Mouse (Mus musculus) intestine, embryonic 16.5 days (tissue): ENCODE measurements around the gene Macrod1. TPM values are rescaled to one million over a fixed set of nuclear protein-coding genes. Genes with fewer than 3 reads are reported as not detected.

Source experiments
- ATAC-seq: fragments of 200-750 bp; cut with Nextera tagmentation; 2 replicates; pipeline ENCODE4 v1.8.0; 2017; ENCODE audit warnings: moderate TSS enrichment, moderate library complexity
- H3K27ac ChIP-seq: fragments of 300-500 bp; sonication (generic); 2 replicates; pipeline ENCODE4 v1.5.1; 2014; ENCODE audit warnings: mild to moderate bottlenecking, low read length
- H3K27me3 ChIP-seq: fragments of 300-500 bp; sonication (generic); replicated peaks from 2 replicates; pipeline ENCODE4 v1.6.1; 2014; ENCODE audit warnings: low read length, control low read depth, mixed read lengths; ENCODE audit not compliant: control insufficient read depth, insufficient read depth
- H3K36me3 ChIP-seq: fragments of 300-500 bp; sonication (generic); 2 replicates; pipeline ENCODE4 v1.6.1; 2014; ENCODE audit warnings: low read length, control low read depth; ENCODE audit not compliant: control insufficient read depth, insufficient read depth
- H3K4me1 ChIP-seq: fragments of 300-500 bp; sonication (generic); 2 replicates; pipeline ENCODE4 v1.6.1; 2014; ENCODE audit warnings: low read length, control low read depth, mixed read lengths; ENCODE audit not compliant: control insufficient read depth, insufficient read depth
- H3K4me2 ChIP-seq: fragments of 300-500 bp; sonication (generic); 2 replicates; pipeline ENCODE4 v1.6.1; 2014; ENCODE audit warnings: low read depth, low read length, control low read depth
- H3K4me3 ChIP-seq: fragments of 300-500 bp; sonication (generic); 2 replicates; pipeline ENCODE4 v1.5.1; 2014; ENCODE audit warnings: mild to moderate bottlenecking, low read length
- H3K9ac ChIP-seq: fragments of 300-500 bp; sonication (generic); 2 replicates; pipeline ENCODE4 v1.6.1; 2014; ENCODE audit warnings: low read depth, low read length
- H3K9me3 ChIP-seq: fragments of 300-500 bp; sonication (generic); 2 replicates; pipeline ENCODE4 v1.6.1; 2016; ENCODE audit warnings: low read length, control low read depth; ENCODE audit not compliant: control insufficient read depth
- WGBS: fragments of 180-500 bp; shearing (Covaris S2); extraction: QIAGEN DNeasy Blood & Tissue Kit; methylation state at CpG from one replicate; pipeline ENCODE4 v1.1.7; 2014; 5-methylcytosine and 5-hydroxymethylcytosine counted together
- polyA plus RNA-seq: library from polyadenylated mRNA; unstranded; fragments of >200 nt; fragmentation: Nextera tagmentation; extraction: Ambion mirVana; gene quantifications from 2 replicates; pipeline ENCODE4 v1.2.1, GENCODE M21; 2015

Gene Macrod1
- polyA plus RNA-seq, 1 experiment from 2014 or later = 11.6 TPM

DNA sequence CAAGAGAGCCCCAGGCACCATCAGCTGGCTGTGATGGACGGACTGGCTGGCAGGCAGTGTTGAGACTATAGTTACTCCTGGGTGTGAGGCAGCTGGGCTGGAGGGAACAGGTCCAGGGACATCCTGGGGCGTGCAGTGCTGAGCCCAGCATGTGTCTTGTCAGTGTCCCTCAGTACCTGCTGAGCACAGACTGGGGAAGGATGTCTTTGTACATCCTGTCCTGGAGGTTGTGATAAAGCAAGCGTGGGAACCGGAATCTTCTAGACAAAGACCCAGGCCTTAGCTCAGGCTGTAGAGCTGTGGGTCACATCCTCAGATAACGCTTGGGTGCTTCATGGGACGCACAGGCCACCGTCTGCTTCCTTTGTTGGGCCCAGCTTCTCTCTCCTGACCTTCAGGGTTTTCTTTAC lies 33.2 kb downstream of the Macrod1 start:
- Histone ChIP-seq H3K27ac (no peak overlapping the region), H3K9ac (no peak overlapping the region), H3K4me3 (no peak overlapping the region), H3K4me2 (no peak overlapping the region), H3K36me3 (no peaks in the 10 kb centered on the region), H3K27me3 (peaks cover 18% of the 10 kb centered on the region), H3K9me3 (no peaks in the 10 kb centered on the region), H3K4me1 (0 out of 2 replicates have a peak, but pooled peaks cover 5% of the 10 kb centered on the region)
- no peak for ATAC-seq
- 71% methylated on average over 7 of the region's 7 CpGs for WGBS

DNA sequence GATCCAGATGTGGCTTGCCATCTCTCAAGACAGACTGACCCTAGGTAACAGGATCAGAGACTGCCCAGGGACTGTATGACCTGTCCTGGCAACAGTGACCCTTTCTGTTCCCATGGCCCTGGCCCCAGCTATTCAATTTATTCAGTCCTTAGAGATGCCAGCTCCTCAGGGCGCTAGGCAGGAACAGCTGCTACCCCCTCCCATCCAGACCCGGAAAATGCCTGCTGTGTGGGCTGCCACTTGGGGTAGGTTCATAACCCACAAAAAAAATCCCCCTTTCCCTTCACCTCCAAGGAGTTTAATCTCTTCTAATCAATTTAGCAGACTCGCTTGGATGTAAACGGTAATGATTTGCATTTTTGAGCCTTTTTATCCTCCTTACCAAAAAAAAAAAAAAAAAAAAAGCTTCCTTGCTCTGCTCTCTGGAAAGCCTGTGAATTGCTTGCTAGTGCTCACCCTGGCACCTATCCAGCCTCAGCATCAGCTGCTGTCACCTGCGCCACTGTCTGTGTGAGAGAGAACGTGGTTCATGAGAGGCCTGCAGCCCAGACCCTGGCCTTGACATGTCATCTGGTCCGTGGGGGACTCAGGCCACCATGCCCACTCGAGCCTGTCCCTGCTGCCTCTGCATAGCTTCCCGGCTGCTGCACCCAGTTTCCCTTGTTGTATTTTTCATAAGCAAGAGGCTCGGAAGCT lies 33.9 kb downstream of the Macrod1 start:
- Histone ChIP-seq H3K27ac (no peak overlapping the region), H3K27me3 (peaks cover 23% of the 10 kb centered on the region)
- 48% methylated on average over 10 of the region's 10 CpGs for WGBS

DNA sequence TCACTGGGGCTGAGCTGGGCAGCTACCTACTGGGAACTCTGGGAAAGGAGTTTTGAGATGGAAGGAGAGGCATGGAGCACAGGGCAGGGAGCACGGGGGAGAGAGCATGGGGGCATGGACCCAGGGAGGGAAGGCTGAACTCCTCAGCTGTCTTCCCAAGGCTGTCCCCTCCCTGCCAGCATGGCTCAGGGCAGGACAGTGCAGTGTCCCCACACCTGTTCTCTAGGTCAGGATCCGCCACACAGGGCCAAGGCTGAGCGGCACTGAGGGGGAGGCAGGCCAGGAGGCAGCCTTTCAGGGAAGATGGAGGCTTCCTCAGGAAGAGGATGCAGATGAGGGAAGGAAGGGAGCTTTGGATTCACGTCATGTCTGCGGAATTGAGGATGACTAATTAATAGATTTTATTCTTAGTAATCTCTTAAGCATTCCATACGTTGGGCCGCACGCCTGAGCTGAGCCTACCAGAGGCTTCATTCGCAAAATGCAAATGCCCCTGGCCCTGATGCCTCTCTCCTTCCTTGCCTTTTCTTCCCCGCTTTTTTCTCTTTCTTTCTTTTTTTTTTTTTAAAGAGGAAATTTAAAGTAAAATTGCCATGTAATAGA lies 34.9 kb downstream of the Macrod1 start:
- no peak overlapping the region for H3K27ac ChIP-seq
- H3K9me3 ChIP-seq = no peaks in the 10 kb centered on the region
- no peak overlapping the region for H3K9ac ChIP-seq
- no peak overlapping the region for H3K4me2 ChIP-seq
- peaks cover 5% of the 10 kb centered on the region; the same call in 1 of the 2 replicates for H3K4me1 ChIP-seq
- H3K36me3 ChIP-seq = no peaks in the 10 kb centered on the region
- 67% methylated on average over 10 of the region's 10 CpGs for WGBS
- H3K27me3 ChIP-seq = peaks cover 26% of the 10 kb centered on the region
- no peak overlapping the region for H3K4me3 ChIP-seq
- no peak for ATAC-seq

More for the DNA sequence above, 33.9 kb downstream of the Macrod1 start:
- Histone ChIP-seq H3K9me3 (no peaks in the 10 kb centered on the region), H3K36me3 (no peaks in the 10 kb centered on the region), H3K4me2 (no peak overlapping the region), H3K4me3 (no peak overlapping the region), H3K4me1 (0 out of 2 replicates have a peak, but pooled peaks cover 5% of the 10 kb centered on the region), H3K9ac (0 out of 2 replicates have a peak overlapping the region, but pooled peaks have one; percentile 11)
- ATAC-seq = no peak

DNA sequence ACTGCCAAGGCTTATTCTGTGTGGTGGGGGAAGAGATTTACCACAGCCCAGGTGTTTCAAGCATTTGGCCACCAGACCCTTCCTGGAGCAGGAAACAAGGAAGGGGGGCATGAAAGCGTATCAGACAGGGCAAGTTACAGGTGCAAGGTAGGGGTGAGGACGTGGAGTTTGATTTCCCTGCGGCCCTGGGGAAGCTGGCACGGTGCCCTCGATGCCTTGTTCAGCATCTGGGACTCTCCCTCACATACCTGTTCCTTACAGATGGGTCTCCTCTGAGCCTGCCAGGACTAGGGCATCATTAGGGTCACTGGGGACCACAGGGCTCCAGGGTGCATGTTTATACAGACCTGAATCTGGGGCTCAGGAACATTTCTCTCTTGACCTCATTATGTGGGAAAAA lies 36.1 kb downstream of the Macrod1 start:
- H3K4me1 ChIP-seq = peaks cover 9% of the 10 kb centered on the region; the same call in 1 of the 2 replicates

DNA sequence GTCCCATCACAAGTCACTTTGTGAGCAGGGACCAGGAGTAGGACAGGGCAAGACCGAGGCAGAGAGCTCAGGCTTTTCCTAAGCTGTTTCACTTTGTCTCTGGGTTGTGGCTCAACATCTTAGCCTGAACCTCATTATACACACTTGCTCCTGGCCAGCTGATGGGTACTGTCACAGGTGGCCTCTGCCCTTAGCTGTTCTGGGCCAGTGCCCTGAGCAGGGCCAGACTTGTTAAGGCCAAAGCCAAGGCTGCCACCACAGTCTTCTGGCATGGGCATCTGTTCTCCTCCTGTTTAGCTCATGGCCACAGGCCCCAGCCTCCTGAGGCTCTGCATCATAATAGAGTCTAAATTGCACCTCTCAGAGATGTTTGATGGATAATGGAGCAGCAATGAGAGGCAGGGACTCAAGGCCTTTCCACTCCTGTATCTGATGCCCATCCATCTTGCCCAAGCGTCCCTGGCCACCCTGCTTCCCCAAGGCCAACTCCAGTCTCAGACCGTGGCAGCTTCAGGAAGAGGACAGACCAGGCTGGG lies 43.1 kb downstream of the Macrod1 start:
- no peaks in the 10 kb centered on the region for H3K9me3 ChIP-seq
- H3K4me1 ChIP-seq = peaks cover 19% of the 10 kb centered on the region
- no peaks in the 10 kb centered on the region for H3K36me3 ChIP-seq
- no peak overlapping the region for H3K9ac ChIP-seq
- H3K27me3 ChIP-seq = peaks cover 20% of the 10 kb centered on the region
- H3K4me2 ChIP-seq = no peak overlapping the region
- no peak overlapping the region for H3K27ac ChIP-seq
- H3K4me3 ChIP-seq = no peak overlapping the region
- ATAC-seq = no peak
- WGBS = 77% methylated on average over 3 of the region's 3 CpGs

More for the DNA sequence above, 36.1 kb downstream of the Macrod1 start:
- WGBS = 79% methylated on average over 5 of the region's 5 CpGs
- Histone ChIP-seq H3K27me3 (peaks cover 30% of the 10 kb centered on the region), H3K27ac (no peak overlapping the region), H3K9me3 (no peaks in the 10 kb centered on the region), H3K4me2 (no peak overlapping the region), H3K36me3 (no peaks in the 10 kb centered on the region), H3K4me3 (no peak overlapping the region), H3K9ac (no peak overlapping the region)
- ATAC-seq = no peak

DNA sequence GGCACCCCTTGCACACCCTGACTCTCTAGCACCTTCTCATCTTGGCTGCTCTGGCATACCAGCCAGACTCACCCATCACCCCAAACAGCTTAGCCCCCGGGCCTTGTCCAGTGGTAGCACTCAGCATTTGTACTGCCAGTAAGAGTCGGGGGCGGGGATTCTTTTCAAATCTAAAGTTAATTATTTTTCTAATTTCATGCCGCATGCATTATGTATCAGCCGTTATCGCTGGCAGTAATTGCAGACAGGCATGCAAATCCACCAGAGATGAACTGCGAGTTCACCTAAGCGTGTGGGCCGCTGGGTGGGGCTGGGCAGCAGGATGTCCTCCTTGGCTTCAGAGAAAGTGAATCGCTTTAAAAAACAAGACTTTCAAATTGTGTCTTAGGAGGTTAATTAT lies 45.4 kb downstream of the Macrod1 start:
- H3K9me3 ChIP-seq = no peaks in the 10 kb centered on the region
- WGBS = 84% methylated on average over 10 of the region's 10 CpGs
- H3K4me1 ChIP-seq = peaks cover 19% of the 10 kb centered on the region
- no peaks in the 10 kb centered on the region for H3K36me3 ChIP-seq
- H3K27ac ChIP-seq = no peak overlapping the region
- no peak for ATAC-seq
- no peak overlapping the region for H3K4me2 ChIP-seq
- H3K27me3 ChIP-seq = peaks cover under 1% of the 10 kb centered on the region; the same call in 1 of the 2 replicates
- no peak overlapping the region for H3K4me3 ChIP-seq
- H3K9ac ChIP-seq = no peak overlapping the region

DNA sequence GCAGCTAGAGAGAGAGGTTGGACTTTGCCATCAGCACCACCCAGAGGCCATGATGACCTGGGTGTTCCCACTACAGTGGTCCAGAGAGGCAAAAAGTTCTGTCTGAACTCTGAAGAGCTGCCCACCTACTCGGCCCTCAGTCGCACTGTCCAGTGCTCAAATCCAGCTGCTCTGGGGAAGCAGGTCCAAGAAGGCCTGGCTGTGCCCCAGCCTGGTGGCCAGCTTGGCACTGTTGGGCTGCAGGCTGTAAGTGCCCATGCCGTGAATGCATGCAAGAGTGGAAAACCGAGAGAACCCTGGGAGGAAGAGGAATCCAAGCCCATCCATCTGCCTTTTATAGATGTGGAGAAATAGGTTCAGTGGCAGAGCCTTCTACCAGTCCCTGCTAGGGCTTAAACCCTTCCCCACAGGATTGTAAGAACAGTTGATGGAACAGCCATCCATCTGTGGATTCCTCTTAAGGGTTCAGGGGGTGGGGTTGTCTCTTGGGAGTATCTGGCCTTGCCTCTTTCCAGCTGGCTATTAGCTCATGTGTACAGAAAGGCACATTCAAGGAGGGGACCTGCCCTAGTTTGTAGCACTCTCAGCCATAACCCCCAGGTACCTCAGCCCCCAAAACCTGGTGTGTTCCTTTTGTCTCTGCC lies 46.9 kb downstream of the Macrod1 start:
- no peaks in the 10 kb centered on the region for H3K27me3 ChIP-seq
- ATAC-seq = peak; percentile 72
- no peaks in the 10 kb centered on the region for H3K9me3 ChIP-seq
- 69% methylated on average over 4 of the region's 4 CpGs for WGBS
- peak overlapping the region; percentile 45 for H3K27ac ChIP-seq
- no peaks in the 10 kb centered on the region for H3K36me3 ChIP-seq
- H3K9ac ChIP-seq = peak overlapping the region; percentile 38
- H3K4me1 ChIP-seq = peaks cover 16% of the 10 kb centered on the region
- H3K4me2 ChIP-seq = peak overlapping the region; percentile 31
- no peak overlapping the region for H3K4me3 ChIP-seq

DNA sequence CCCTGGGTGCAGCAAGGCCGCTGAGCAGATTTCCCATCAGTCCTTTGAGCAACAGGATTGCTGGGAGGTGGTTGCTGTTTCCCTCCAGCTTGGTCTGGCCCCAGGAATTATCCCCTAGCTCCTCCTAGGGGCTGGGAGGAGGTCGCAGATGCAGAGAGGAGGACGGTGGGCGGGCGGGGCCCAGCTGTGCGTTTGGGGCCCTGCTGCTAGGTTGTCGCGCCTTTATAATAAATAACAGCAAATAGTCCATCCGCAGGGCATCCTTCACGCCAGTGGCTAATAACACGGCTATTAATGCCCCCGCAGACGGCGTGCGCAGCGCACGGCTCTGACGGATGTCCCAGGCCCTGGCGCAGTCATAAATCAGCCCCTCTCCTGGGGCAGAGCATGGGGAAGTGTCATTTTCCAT lies 47.4 kb downstream of the Macrod1 start:
- Histone ChIP-seq H3K27me3 (no peaks in the 10 kb centered on the region), H3K9me3 (no peaks in the 10 kb centered on the region), H3K4me3 (peak overlapping the region; percentile 28), H3K4me2 (peak overlapping the region; percentile 31), H3K36me3 (no peaks in the 10 kb centered on the region), H3K4me1 (peaks cover 16% of the 10 kb centered on the region), H3K27ac (peak overlapping the region; percentile 45), H3K9ac (peak overlapping the region; percentile 53)
- WGBS = 14% methylated on average over 19 of the region's 19 CpGs
- peak; percentile 83 for ATAC-seq

DNA sequence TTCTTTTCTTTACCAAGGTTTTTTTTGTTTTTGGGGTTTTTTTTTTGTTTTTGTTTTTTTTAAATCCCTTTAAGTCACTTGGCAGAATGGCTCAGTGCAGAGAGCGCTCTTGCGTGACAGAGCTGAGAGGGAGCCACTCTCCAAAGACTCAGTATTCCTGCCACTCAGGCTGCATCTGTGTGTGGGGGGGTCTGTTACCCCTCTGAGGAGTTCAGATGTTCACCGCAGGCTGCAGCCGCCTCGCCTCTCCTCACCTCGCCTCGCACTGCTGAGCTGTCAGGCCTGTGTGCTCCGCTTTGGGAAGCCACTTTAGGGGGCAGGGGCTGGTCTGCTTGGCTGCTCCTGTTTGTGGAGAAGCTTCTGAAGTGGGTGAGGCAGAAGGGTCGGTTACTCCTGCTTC lies 48.9 kb downstream of the Macrod1 start, which contains the start of gene Flrt1:
Gene Flrt1 (minus strand): TSS at position 186 of the 400 bp plus-strand sequence.
- H3K36me3 ChIP-seq = no peaks in the 10 kb centered on the region
- no peak within 1 kb of the TSS for H3K4me2 ChIP-seq
- H3K4me1 ChIP-seq = peaks cover 23% of the 10 kb centered on the region
- 68% methylated on average over 9 of the region's 9 CpGs for WGBS
- no peak within 1 kb of the TSS for H3K27ac ChIP-seq
- ATAC-seq = no peak
- peak within 1 kb of the TSS; percentile 53 for H3K9ac ChIP-seq
- no peaks in the 10 kb centered on the region for H3K27me3 ChIP-seq
- no peaks in the 10 kb centered on the region for H3K9me3 ChIP-seq
- no peak within 1 kb of the TSS for H3K4me3 ChIP-seq
